Mouse (Mus musculus): ENCODE data around the gene Gm11563.

DNA sequence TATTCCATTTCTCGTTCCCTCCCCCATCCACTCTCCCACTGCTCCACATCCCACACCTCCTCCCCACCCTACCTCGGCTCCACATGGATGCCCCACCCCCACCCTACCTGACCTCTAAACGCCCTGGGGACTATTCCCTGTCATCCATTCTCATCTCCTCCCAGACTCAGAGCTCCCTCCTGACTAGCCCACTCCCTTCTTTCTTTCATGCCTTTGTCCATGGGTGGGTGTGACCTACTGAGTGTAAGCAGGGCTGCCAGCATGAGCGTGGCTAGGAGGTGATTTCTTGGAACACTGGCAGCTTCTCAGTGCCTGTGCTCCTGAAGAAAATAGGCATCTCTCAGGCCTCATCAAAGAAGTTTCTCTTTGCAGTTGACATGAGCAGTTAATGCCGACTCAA is 1.7 kb downstream of the Gm11563 start:
- TF ChIP-seq CTCF (IDR thresholded peaks at IDR 0.05; ENCODE audit: low read depth) (no peak), EP300 (optimal IDR thresholded peaks at IDR 0.05) (no peak)
